Comparison of ENCODE assay signal across 20 mouse cellular contexts in genomic region chr13:49564347-49564746, GRCm38 (mm10). TPM values are rescaled to one million over a fixed set of nuclear protein-coding genes. Genes with fewer than 3 reads are reported as not detected.
A peak's percentile ranks its signal among the peaks of the same experiment; 100 is the strongest.
DNase-seq lines count a peak whose midpoint lies in the region; ATAC-seq and TF ChIP-seq lines count a peak whose summit lies in the region.
"Had no signal": no experiment of that assay in that cellular context is flagged by ENCODE, and none has a peak within 500 bp of the region (broad histone marks: within the 10 kb centered on the region; RNA-seq: fewer than 3 reads in every experiment).

No protein-coding gene starts in this region.

- no peak for TF ChIP-seq EP300 in liver, postnatal 0 days (IDR thresholded peaks at IDR 0.05; ENCODE audit: low read depth)
- TF ChIP-seq EP300 in liver, embryonic 14.5 days (IDR thresholded peaks at IDR 0.05; ENCODE audit: low read depth), result no peak
- no peak for TF ChIP-seq EP300 in stomach, postnatal 0 days (optimal IDR thresholded peaks at IDR 0.05)

- H3K27ac ChIP-seq in intestine, postnatal 0 days (ENCODE audit: low read depth, low read length), result no peak overlapping the region
- no peak overlapping the region for H3K27ac ChIP-seq in intestine, embryonic 15.5 days
- no peak overlapping the region for H3K27ac ChIP-seq in liver, embryonic 11.5 days (ENCODE audit: low read depth, low read length)
- no peak overlapping the region for H3K27ac ChIP-seq in liver, postnatal 0 days (ENCODE audit: low read depth)
- H3K27ac ChIP-seq in liver, embryonic 14.5 days, result no peak overlapping the region
- H3K27ac ChIP-seq in stomach, postnatal 0 days (replicated peaks), result no peak overlapping the region
- H3K27ac ChIP-seq: embryonic facial prominence, embryonic 10.5 days; forebrain, embryonic 13.5 days; heart, embryonic 13.5 days; hindbrain, embryonic 13.5 days had no signal

- no peak overlapping the region for H3K4me3 ChIP-seq in intestine, postnatal 0 days (ENCODE audit: low read depth, low read length)
- H3K4me3 ChIP-seq in intestine, embryonic 15.5 days (replicated peaks), result no peak overlapping the region
- no peak overlapping the region for H3K4me3 ChIP-seq in liver, embryonic 11.5 days (ENCODE audit: low read depth, low read length)
- H3K4me3 ChIP-seq in liver, postnatal 0 days (ENCODE audit: low read depth, low read length), result no peak overlapping the region
- H3K4me3 ChIP-seq in liver, embryonic 14.5 days (ENCODE audit: insufficient read depth in 1 of 2, low read depth in 2 of 2, low read length in 2 of 2), result no peak overlapping the region
- H3K4me3 ChIP-seq in stomach, postnatal 0 days (ENCODE audit: low read depth, low read length), result no peak overlapping the region
- H3K4me3 ChIP-seq: embryonic facial prominence, embryonic 10.5 days; forebrain, embryonic 13.5 days; heart, embryonic 13.5 days; hindbrain, embryonic 13.5 days had no signal

- DNase-seq in liver, embryonic 11.5 days (ENCODE audit: low spot score), result no peak
- DNase-seq in liver, postnatal 0 days, result no peak
- no peak for DNase-seq in liver, embryonic 14.5 days (ENCODE audit: low read depth in 3 of 3, low spot score in 3 of 3)
- DNase-seq in stomach, postnatal 0 days (ENCODE audit: low spot score), result no peak
- DNase-seq in thymus, postnatal 25 days, result no peak
- DNase-seq in adrenal gland, adult 8-10 months, result no peak
- DNase-seq: adrenal gland, postnatal 25 days; cerebellum, adult 18-20 months; cerebellum, adult 9-11 months; forebrain, postnatal 0 days; gastrocnemius, postnatal 14 days; heart, postnatal 10 days; heart, postnatal 4 days had no signal

- H3K9ac ChIP-seq in intestine, postnatal 0 days (ENCODE audit: low read depth, low read length), result no peak overlapping the region
- H3K9ac ChIP-seq in intestine, embryonic 15.5 days, result no peak overlapping the region
- H3K9ac ChIP-seq in liver, embryonic 11.5 days (ENCODE audit: low read depth, low read length), result no peak overlapping the region
- no peak overlapping the region for H3K9ac ChIP-seq in liver, postnatal 0 days (replicated peaks)
- no peak overlapping the region for H3K9ac ChIP-seq in liver, embryonic 14.5 days (replicated peaks)
- H3K9ac ChIP-seq in stomach, postnatal 0 days (ENCODE audit: low read length), result no peak overlapping the region
- H3K9ac ChIP-seq: forebrain, embryonic 13.5 days; forebrain, postnatal 0 days; heart, embryonic 13.5 days; hindbrain, embryonic 13.5 days had no signal

- no peak overlapping the region for H3K4me2 ChIP-seq in intestine, postnatal 0 days (replicated peaks; ENCODE audit: low read depth)
- H3K4me2 ChIP-seq in intestine, embryonic 15.5 days (replicated peaks), result no peak overlapping the region
- H3K4me2 ChIP-seq in liver, embryonic 11.5 days, result no peak overlapping the region
- H3K4me2 ChIP-seq in liver, postnatal 0 days (ENCODE audit: low read depth, low read length), result no peak overlapping the region
- no peak overlapping the region for H3K4me2 ChIP-seq in liver, embryonic 14.5 days (ENCODE audit: low read depth)
- no peak overlapping the region for H3K4me2 ChIP-seq in stomach, postnatal 0 days (replicated peaks; ENCODE audit: low read depth)
- H3K4me2 ChIP-seq: forebrain, embryonic 13.5 days; heart, embryonic 13.5 days; hindbrain, embryonic 13.5 days had no signal

- WGBS in intestine, postnatal 0 days, result 93% methylated on average over 1 of the region's 1 CpGs
- whole genome bisulfite sequencing in intestine, embryonic 15.5 days, result 91% methylated on average over 1 of the region's 1 CpGs
- WGBS in liver, embryonic 11.5 days, result 72% methylated on average over 1 of the region's 1 CpGs
- WGBS in liver, postnatal 0 days (ENCODE audit: insufficient replicate concordance), result 88% methylated on average over 1 of the region's 1 CpGs
- WGBS in liver, embryonic 14.5 days (ENCODE audit: insufficient replicate concordance), result 70% methylated on average over 1 of the region's 1 CpGs
- 93% methylated on average over 1 of the region's 1 CpGs for WGBS in stomach, postnatal 0 days

- no peak for ATAC-seq in intestine, postnatal 0 days
- no peak for ATAC-seq in intestine, embryonic 15.5 days
- peak; percentile 58 for ATAC-seq in liver, embryonic 11.5 days (replicated peaks; ENCODE audit: low FRiP score)
- no peak for ATAC-seq in liver, postnatal 0 days
- peak; percentile 50; the same call in 1 of the 2 replicates for ATAC-seq in liver, embryonic 14.5 days (ENCODE audit: insufficient read depth)
- ATAC-seq in stomach, postnatal 0 days (ENCODE audit: low FRiP score, low TSS enrichment), result no peak
- ATAC-seq: forebrain, embryonic 13.5 days; forebrain, postnatal 0 days had no signal

- H3K4me1 ChIP-seq in intestine, postnatal 0 days (replicated peaks; ENCODE audit: control insufficient read depth, insufficient read depth, low read length), result no peaks in the 10 kb centered on the region
- no peaks in the 10 kb centered on the region for H3K4me1 ChIP-seq in intestine, embryonic 15.5 days (replicated peaks)
- peaks cover 4% of the 10 kb centered on the region; the same call in 1 of the 2 replicates for H3K4me1 ChIP-seq in liver, embryonic 11.5 days (replicated peaks; ENCODE audit: control insufficient read depth, insufficient read depth, low read length)
- no peaks in the 10 kb centered on the region for H3K4me1 ChIP-seq in liver, postnatal 0 days (ENCODE audit: insufficient read depth)
- H3K4me1 ChIP-seq in liver, embryonic 14.5 days (replicated peaks; ENCODE audit: control insufficient read depth in 2 of 2, insufficient read depth in 2 of 2, low read length in 1 of 2), result peaks cover 7 to 8% of the 10 kb centered on the region in 2 experiments; a peak in 3 of 4 replicates
- H3K4me1 ChIP-seq in stomach, postnatal 0 days (replicated peaks; ENCODE audit: control insufficient read depth, insufficient read depth), result no peaks in the 10 kb centered on the region
- H3K4me1 ChIP-seq: embryonic facial prominence, embryonic 10.5 days; forebrain, embryonic 13.5 days; heart, embryonic 13.5 days; hindbrain, embryonic 13.5 days had no signal

- no peaks in the 10 kb centered on the region; the same call in 1 of the 2 replicates for H3K36me3 ChIP-seq in intestine, postnatal 0 days (ENCODE audit: control insufficient read depth, insufficient read depth)
- no peaks in the 10 kb centered on the region for H3K36me3 ChIP-seq in intestine, embryonic 15.5 days
- no peaks in the 10 kb centered on the region for H3K36me3 ChIP-seq in liver, embryonic 11.5 days (ENCODE audit: control insufficient read depth, insufficient read depth, low read length)
- H3K36me3 ChIP-seq in liver, postnatal 0 days (replicated peaks; ENCODE audit: insufficient read depth, low read length), result no peaks in the 10 kb centered on the region
- H3K36me3 ChIP-seq in liver, embryonic 14.5 days (replicated peaks; ENCODE audit: control insufficient read depth, insufficient read depth, low read depth), result no peaks in the 10 kb centered on the region
- no peaks in the 10 kb centered on the region for H3K36me3 ChIP-seq in stomach, postnatal 0 days (ENCODE audit: control insufficient read depth, insufficient read depth, low read length)
- H3K36me3 ChIP-seq: embryonic facial prominence, embryonic 10.5 days; heart, embryonic 13.5 days; hindbrain, embryonic 13.5 days had no signal

- TF ChIP-seq CTCF in intestine, postnatal 0 days (IDR thresholded peaks at IDR 0.05; ENCODE audit: low read depth), result 0 out of 2 replicates have a peak, but pooled peaks have one; percentile 26
- no peak for TF ChIP-seq CTCF in liver, postnatal 0 days (IDR thresholded peaks at IDR 0.05; ENCODE audit: low read depth)
- TF ChIP-seq CTCF in liver, embryonic 14.5 days (IDR thresholded peaks at IDR 0.05; ENCODE audit: low read depth), result no peak
- TF ChIP-seq CTCF in stomach, postnatal 0 days (IDR thresholded peaks at IDR 0.05; ENCODE audit: low read depth), result peak; percentile 35; the same call in 1 of the 2 replicates

- no peaks in the 10 kb centered on the region for H3K27me3 ChIP-seq in intestine, postnatal 0 days (replicated peaks; ENCODE audit: control insufficient read depth, insufficient read depth, low read length)
- H3K27me3 ChIP-seq in intestine, embryonic 15.5 days (replicated peaks), result no peaks in the 10 kb centered on the region
- H3K27me3 ChIP-seq in liver, embryonic 11.5 days (replicated peaks; ENCODE audit: control insufficient read depth, insufficient read depth, low read length), result no peaks in the 10 kb centered on the region
- no peaks in the 10 kb centered on the region for H3K27me3 ChIP-seq in liver, postnatal 0 days (ENCODE audit: insufficient read depth, low read length)
- H3K27me3 ChIP-seq in liver, embryonic 14.5 days (ENCODE audit: control insufficient read depth, insufficient read depth, low read length), result no peaks in the 10 kb centered on the region
- H3K27me3 ChIP-seq in stomach, postnatal 0 days (ENCODE audit: control insufficient read depth, insufficient read depth, low read length), result no peaks in the 10 kb centered on the region
- H3K27me3 ChIP-seq: CH12.LX; forebrain, embryonic 13.5 days; heart, embryonic 13.5 days; hindbrain, embryonic 13.5 days had no signal

- H3K9me3 ChIP-seq in intestine, postnatal 0 days (ENCODE audit: control insufficient read depth), result no peaks in the 10 kb centered on the region
- no peaks in the 10 kb centered on the region for H3K9me3 ChIP-seq in intestine, embryonic 15.5 days
- H3K9me3 ChIP-seq in liver, embryonic 11.5 days (ENCODE audit: control insufficient read depth, low read length), result no peaks in the 10 kb centered on the region
- H3K9me3 ChIP-seq in liver, postnatal 0 days (ENCODE audit: low read length), result no peaks in the 10 kb centered on the region
- H3K9me3 ChIP-seq in liver, embryonic 14.5 days (ENCODE audit: control insufficient read depth, low read length), result no peaks in the 10 kb centered on the region
- no peaks in the 10 kb centered on the region for H3K9me3 ChIP-seq in stomach, postnatal 0 days (ENCODE audit: control insufficient read depth, low read length)
- H3K9me3 ChIP-seq: embryonic facial prominence, embryonic 10.5 days; forebrain, embryonic 13.5 days; heart, embryonic 13.5 days; hindbrain, embryonic 13.5 days had no signal

RNA-seq across cellular contexts. Expression of gene Omd, which starts 17.9 kb away (rescaled TPM):
- polyA plus RNA-seq in intestine, postnatal 0 days (2015; fragmentation: Nextera tagmentation; extraction: Ambion mirVana), result 0.22 and 0.33 TPM in 2 replicates
- polyA plus RNA-seq in intestine, embryonic 15.5 days (2015; fragmentation: Nextera tagmentation; extraction: Ambion mirVana), result 0.68 and 0.91 TPM in 2 replicates
- polyA plus RNA-seq in liver, embryonic 11.5 days (2014; fragmentation: Nextera tagmentation; extraction: Ambion mirVana), result 0.74 and 1.1 TPM in 2 replicates
- polyA plus RNA-seq in liver, postnatal 0 days (2015; fragmentation: Nextera tagmentation; extraction: Ambion mirVana), result 0.19 and 0.21 TPM in 2 replicates
- polyA plus RNA-seq in liver, embryonic 14.5 days (2012; rRNA removed), result not detected in 2 replicates
- 0.18 TPM in 2 replicates for polyA plus RNA-seq in liver, embryonic 14.5 days (2014; fragmentation: Nextera tagmentation; extraction: Ambion mirVana)
- 0.30 and 0.36 TPM in 2 replicates for polyA plus RNA-seq in stomach, postnatal 0 days (2015; fragmentation: Nextera tagmentation; extraction: Ambion mirVana)
- 1 to 10 TPM; 3.1 to 6.9 (median 5.5) TPM for total RNA-seq in adrenal gland, adult 8-10 months (2022)
- total RNA-seq: CH12.LX had no signal

RNA-seq across cellular contexts. Expression of gene Aspn, which starts 20.1 kb away (rescaled TPM):
- 45.9 and 46.8 TPM in 2 replicates for polyA plus RNA-seq in intestine, postnatal 0 days (2015; fragmentation: Nextera tagmentation; extraction: Ambion mirVana)
- polyA plus RNA-seq in intestine, embryonic 15.5 days (2015; fragmentation: Nextera tagmentation; extraction: Ambion mirVana), result 21.2 and 25.5 TPM in 2 replicates
- polyA plus RNA-seq in liver, embryonic 11.5 days (2014; fragmentation: Nextera tagmentation; extraction: Ambion mirVana), result 0.27 and 0.45 TPM in 2 replicates
- 0.93 and 1.8 TPM in 2 replicates for polyA plus RNA-seq in liver, postnatal 0 days (2015; fragmentation: Nextera tagmentation; extraction: Ambion mirVana)
- 0.10 and 0.17 TPM in 2 replicates for polyA plus RNA-seq in liver, embryonic 14.5 days (2012; rRNA removed)
- polyA plus RNA-seq in liver, embryonic 14.5 days (2014; fragmentation: Nextera tagmentation; extraction: Ambion mirVana), result 0.35 and 0.44 TPM in 2 replicates
- 106 and 127 TPM in 2 replicates for polyA plus RNA-seq in stomach, postnatal 0 days (2015; fragmentation: Nextera tagmentation; extraction: Ambion mirVana)
- total RNA-seq in adrenal gland, adult 8-10 months (2022), result 1 to 10 TPM; 2.0 to 5.8 (median 2.9) TPM
- total RNA-seq: CH12.LX had no signal

RNA-seq across cellular contexts. Expression of gene Ogn, which starts 43.5 kb away (rescaled TPM):
- 68.3 and 70.6 TPM in 2 replicates for polyA plus RNA-seq in intestine, postnatal 0 days (2015; fragmentation: Nextera tagmentation; extraction: Ambion mirVana)
- 56.4 and 68.3 TPM in 2 replicates for polyA plus RNA-seq in intestine, embryonic 15.5 days (2015; fragmentation: Nextera tagmentation; extraction: Ambion mirVana)
- polyA plus RNA-seq in liver, embryonic 11.5 days (2014; fragmentation: Nextera tagmentation; extraction: Ambion mirVana), result 1.2 and 2.2 TPM in 2 replicates
- polyA plus RNA-seq in liver, postnatal 0 days (2015; fragmentation: Nextera tagmentation; extraction: Ambion mirVana), result 1.3 and 1.6 TPM in 2 replicates
- 0.35 and 0.49 TPM in 2 replicates for polyA plus RNA-seq in liver, embryonic 14.5 days (2012; rRNA removed)
- polyA plus RNA-seq in liver, embryonic 14.5 days (2014; fragmentation: Nextera tagmentation; extraction: Ambion mirVana), result 1.1 and 1.5 TPM in 2 replicates
- polyA plus RNA-seq in stomach, postnatal 0 days (2015; fragmentation: Nextera tagmentation; extraction: Ambion mirVana), result 138 and 151 TPM in 2 replicates
- 10 to 100 TPM; 52.2 to 83.6 (median 61.4) TPM for total RNA-seq in adrenal gland, adult 8-10 months (2022)
- total RNA-seq: CH12.LX had no signal

RNA-seq across cellular contexts. Expression of gene Ecm2, which starts 59.7 kb away (rescaled TPM):
- polyA plus RNA-seq in intestine, postnatal 0 days (2015; fragmentation: Nextera tagmentation; extraction: Ambion mirVana), result 1.1 and 1.7 TPM in 2 replicates
- polyA plus RNA-seq in intestine, embryonic 15.5 days (2015; fragmentation: Nextera tagmentation; extraction: Ambion mirVana), result 0.84 and 0.92 TPM in 2 replicates
- polyA plus RNA-seq in liver, embryonic 11.5 days (2014; fragmentation: Nextera tagmentation; extraction: Ambion mirVana), result 0.44 and 0.56 TPM in 2 replicates
- 0.31 and 0.38 TPM in 2 replicates for polyA plus RNA-seq in liver, postnatal 0 days (2015; fragmentation: Nextera tagmentation; extraction: Ambion mirVana)
- polyA plus RNA-seq in liver, embryonic 14.5 days (2012; rRNA removed), result 0.11 and 0.19 TPM in 2 replicates
- 0.10 and 0.19 TPM in 2 replicates for polyA plus RNA-seq in liver, embryonic 14.5 days (2014; fragmentation: Nextera tagmentation; extraction: Ambion mirVana)
- polyA plus RNA-seq in stomach, postnatal 0 days (2015; fragmentation: Nextera tagmentation; extraction: Ambion mirVana), result 2.0 and 2.2 TPM in 2 replicates
- 10 to 100 TPM in 1 of 4 experiments, 1 to 10 TPM in 3; 6.0 to 10.1 (median 7.9) TPM for total RNA-seq in adrenal gland, adult 8-10 months (2022)

Comparison
In these comparisons a context has a peak if more than half of its experiments do, and no peak if none do; other contexts are left out.
1. ATAC-seq: peak in liver, embryonic 11.5 days (single experiment) and liver, embryonic 14.5 days (single experiment); none in intestine, postnatal 0 days (single experiment), intestine, embryonic 15.5 days (single experiment), liver, postnatal 0 days (single experiment) and stomach, postnatal 0 days (single experiment).
2. CTCF ChIP-seq: peak in intestine, postnatal 0 days (single experiment) and stomach, postnatal 0 days (single experiment); none in liver, postnatal 0 days (single experiment) and liver, embryonic 14.5 days (single experiment).
3. RNA of gene Ogn, which starts 43.5 kb away (polyA plus RNA-seq): 138 to 151 TPM in stomach, postnatal 0 days, 56.4 to 68.3 TPM in intestine, embryonic 15.5 days and 68.3 to 70.6 TPM in intestine, postnatal 0 days; 1.2 to 2.2 TPM in liver, embryonic 11.5 days, 0.35 to 1.5 TPM in liver, embryonic 14.5 days and 1.3 to 1.6 TPM in liver, postnatal 0 days; every median in the first group is over 10 times any median in the second.